Mouse (Mus musculus) liver, embryonic 14.5 days (tissue): Measurements from ENCODE around the gene Lrrc4. TPM values are rescaled to one million over a fixed set of nuclear protein-coding genes. Genes with fewer than 3 reads are reported as not detected.

ENCODE experiments used
- ATAC-seq: fragments of 200-750 bp; cut with Nextera tagmentation; 2 replicates; pipeline ENCODE4 v1.8.0; 2017; ENCODE audit warnings: moderate number of reproducible peaks, mild to moderate bottlenecking, moderate library complexity; ENCODE audit not compliant: insufficient read depth
- DNase-seq, 3 experiments: peaks; one replicate each; pipeline ENCODE4 v3.0.0-alpha.2; 2012 to 2013; ENCODE audit warnings: low read depth in 3 of 3, low spot score in 3 of 3
- H3K27ac ChIP-seq: fragments of 300-500 bp; sonication (generic); 2 replicates; pipeline ENCODE4 v1.5.1; 2014; ENCODE audit warnings: moderate library complexity, mild to moderate bottlenecking, control low read depth, inconsistent platforms
- H3K27me3 ChIP-seq: fragments of 300-500 bp; sonication (generic); 2 replicates; pipeline ENCODE4 v1.6.1; 2014; ENCODE audit warnings: mild to moderate bottlenecking, low read length, moderate library complexity; ENCODE audit not compliant: control insufficient read depth, insufficient read depth
- H3K36me3 ChIP-seq: fragments of 300-500 bp; sonication (generic); replicated peaks from 2 replicates; pipeline ENCODE4 v1.6.1; 2014; ENCODE audit warnings: low read depth; ENCODE audit not compliant: control insufficient read depth, insufficient read depth
- H3K4me1 ChIP-seq, 2 experiments: fragments of 200-500 bp in 1 of 2; fragments of 300-500 bp in 1 of 2; sonication (generic) in 1 of 2; replicated peaks; 2 replicates each; pipeline ENCODE4 v1.6.1; 2012 to 2014; ENCODE audit warnings: antibody characterized with exemption in 1 of 2, inconsistent platforms in 1 of 2, low read length in 1 of 2; ENCODE audit not compliant: control insufficient read depth in 2 of 2, insufficient read depth in 2 of 2
- H3K4me2 ChIP-seq: fragments of 300-500 bp; sonication (generic); 2 replicates; pipeline ENCODE4 v1.6.1; 2014; ENCODE audit warnings: low read depth, mild to moderate bottlenecking, control low read depth, moderate library complexity
- H3K4me3 ChIP-seq, 2 experiments: fragments of 200-500 bp in 1 of 2; fragments of 300-500 bp in 1 of 2; sonication (generic) in 1 of 2; 2 replicates each; pipeline ENCODE4 v1.5.1; 2012 to 2014; ENCODE audit warnings: low read depth in 2 of 2, low read length in 2 of 2, mild to moderate bottlenecking in 2 of 2, control low read depth in 1 of 2, inconsistent platforms in 1 of 2, moderate library complexity in 1 of 2; ENCODE audit not compliant: insufficient read depth in 1 of 2
- H3K9ac ChIP-seq: fragments of 300-500 bp; sonication (generic); replicated peaks from 2 replicates; pipeline ENCODE4 v1.6.1; 2014; ENCODE audit warnings: mild to moderate bottlenecking, control low read depth, moderate library complexity
- H3K9me3 ChIP-seq: fragments of 300-500 bp; sonication (generic); 2 replicates; pipeline ENCODE4 v1.6.1; 2016; ENCODE audit warnings: low read length, mixed read lengths; ENCODE audit not compliant: control insufficient read depth
- CTCF ChIP-seq: IDR thresholded peaks from 2 replicates; pipeline ENCODE4 v1.5.1; 2016; ENCODE audit warnings: antibody characterized with exemption, low read depth, control low read depth
- EP300 ChIP-seq: IDR thresholded peaks from 2 replicates; pipeline ENCODE4 v1.6.1; 2016; ENCODE audit warnings: antibody characterized with exemption, low read depth
- WGBS: fragments of 180-500 bp; shearing (Covaris S2); extraction: QIAGEN DNeasy Blood & Tissue Kit; methylation state at CpG from one replicate; pipeline ENCODE4 v1.1.7; 2014; ENCODE audit not compliant: insufficient replicate concordance; 5-methylcytosine and 5-hydroxymethylcytosine counted together
- polyA plus RNA-seq, 2 experiments: library from polyadenylated mRNA; depleted of rRNA in 1 of 2; stranded (reverse) in 1 of 2; unstranded in 1 of 2; fragments of >200 nt; fragmentation: Nextera tagmentation in 1 of 2; extraction: Ambion mirVana in 1 of 2; gene quantifications; 2 replicates each; pipeline versions ENCODE4 v1.2.1 to v1.2.3; 2012 to 2014

Gene Lrrc4
- polyA plus RNA-seq, 2 experiments = 0.06 to 0.10 TPM

GRCm38 (mm10) chr6:28855442-28855841, 23.9 kb upstream of the Lrrc4 start:
- Histone ChIP-seq H3K36me3 (no peaks in the 10 kb centered on the region), H3K27ac (no peak overlapping the region), H3K9ac (no peak overlapping the region), H3K4me1 (peaks cover 0 to 11% of the 10 kb centered on the region in 2 experiments; a peak in 2 of 4 replicates), H3K4me2 (no peak overlapping the region), H3K9me3 (no peaks in the 10 kb centered on the region), H3K4me3 (no peak overlapping the region), H3K27me3 (no peaks in the 10 kb centered on the region)
- 61% methylated on average over 3 of the region's 3 CpGs for WGBS
- DNase-seq = no peak
- no peak for TF ChIP-seq EP300
- TF ChIP-seq CTCF = no peak
- ATAC-seq = no peak

GRCm38 (mm10) chr6:28854598-28854997, 23.1 kb upstream of the Lrrc4 start:
- H3K27me3 ChIP-seq = no peaks in the 10 kb centered on the region

GRCm38 (mm10) chr6:28853654-28854053, 22.1 kb upstream of the Lrrc4 start:
- Histone ChIP-seq H3K4me2 (no peak overlapping the region), H3K36me3 (no peaks in the 10 kb centered on the region), H3K4me3 (no peak overlapping the region), H3K27ac (no peak overlapping the region), H3K9ac (no peak overlapping the region), H3K27me3 (no peaks in the 10 kb centered on the region), H3K4me1 (peaks cover 0 to 11% of the 10 kb centered on the region in 2 experiments; a peak in 2 of 4 replicates), H3K9me3 (no peaks in the 10 kb centered on the region)
- ATAC-seq (no peak), DNase-seq (no peak)
- 71% methylated on average over 2 of the region's 2 CpGs for WGBS
- TF ChIP-seq CTCF = no peak
- no peak for TF ChIP-seq EP300

More at GRCm38 (mm10) chr6:28854598-28854997, 23.1 kb upstream of the Lrrc4 start:
- Histone ChIP-seq H3K4me3 (no peak overlapping the region), H3K4me1 (peaks cover 0 to 11% of the 10 kb centered on the region in 2 experiments; a peak in 2 of 4 replicates), H3K36me3 (no peaks in the 10 kb centered on the region), H3K9me3 (no peaks in the 10 kb centered on the region), H3K4me2 (no peak overlapping the region), H3K27ac (no peak overlapping the region), H3K9ac (no peak overlapping the region)
- WGBS = 79% methylated on average over 8 of the region's 8 CpGs
- ATAC-seq = no peak
- no peak for DNase-seq
- no peak for TF ChIP-seq EP300
- no peak for TF ChIP-seq CTCF

- ATAC-seq = no peak
Measured at GRCm38 (mm10) chr6:28853164-28853563, 21.6 kb upstream of the Lrrc4 start.

GRCm38 (mm10) chr6:28852342-28852741, 20.8 kb upstream of the Lrrc4 start:
- Histone ChIP-seq H3K9me3 (no peaks in the 10 kb centered on the region), H3K36me3 (no peaks in the 10 kb centered on the region), H3K27me3 (no peaks in the 10 kb centered on the region), H3K9ac (no peak overlapping the region), H3K4me1 (peaks cover 0 to 6% of the 10 kb centered on the region in 2 experiments; a peak in 2 of 4 replicates), H3K4me3 (no peak overlapping the region), H3K27ac (no peak overlapping the region), H3K4me2 (no peak overlapping the region)
- WGBS = 68% methylated on average over 7 of the region's 7 CpGs
- DNase-seq (no peak), ATAC-seq (no peak)
- TF ChIP-seq CTCF = no peak
- TF ChIP-seq EP300 = no peak

More at GRCm38 (mm10) chr6:28853164-28853563, 21.6 kb upstream of the Lrrc4 start:
- TF ChIP-seq CTCF (no peak), EP300 (no peak)
- no peak overlapping the region for H3K9ac ChIP-seq
- H3K4me2 ChIP-seq = no peak overlapping the region
- DNase-seq = no peak
- no peak overlapping the region for H3K27ac ChIP-seq
- no peak overlapping the region for H3K4me3 ChIP-seq
- no peaks in the 10 kb centered on the region for H3K9me3 ChIP-seq
- peaks cover 0 to 11% of the 10 kb centered on the region in 2 experiments; a peak in 2 of 4 replicates for H3K4me1 ChIP-seq
- 65% methylated on average over 3 of the region's 3 CpGs for WGBS
- no peaks in the 10 kb centered on the region for H3K36me3 ChIP-seq
- no peaks in the 10 kb centered on the region for H3K27me3 ChIP-seq
